In the genomic region with DNA sequence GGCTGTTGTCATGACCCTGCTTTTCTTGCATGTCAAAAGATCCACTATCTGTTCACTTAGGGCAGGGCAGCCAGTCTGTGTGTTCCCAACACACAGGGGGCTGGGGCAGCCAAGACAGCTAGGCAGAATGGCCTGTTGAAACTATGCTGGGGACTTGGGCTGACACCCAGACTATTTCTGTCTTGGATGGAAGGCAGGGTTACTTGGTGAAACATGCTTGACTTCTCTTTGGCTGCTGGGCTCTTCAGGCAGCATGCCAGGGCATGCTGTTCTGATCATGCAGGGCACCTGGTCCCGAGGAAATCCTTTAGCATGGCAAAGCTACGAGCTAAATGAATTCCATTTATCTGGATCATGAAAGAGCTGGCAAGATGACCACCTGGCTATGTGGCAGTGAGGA, we compare ENCODE assay signal across 13 mouse cellular contexts. TPM values are rescaled to one million over a fixed set of nuclear protein-coding genes. Genes with fewer than 3 reads are reported as not detected.
DNase-seq lines count a peak whose midpoint lies in the region; ATAC-seq and TF ChIP-seq lines count a peak whose summit lies in the region.
"Had no signal": no experiment of that assay in that cellular context is flagged by ENCODE, and none has a peak within 500 bp of the region (broad histone marks: within the 10 kb centered on the region; RNA-seq: fewer than 3 reads in every experiment).

No protein-coding gene starts in this region.

- no peaks in the 10 kb centered on the region for H3K4me1 ChIP-seq in forebrain, postnatal 0 days (ENCODE audit: insufficient read depth)
- H3K4me1 ChIP-seq in forebrain, embryonic 12.5 days: no peaks in the 10 kb centered on the region
- peaks cover 47% of the 10 kb centered on the region for H3K4me1 ChIP-seq in heart, embryonic 15.5 days (replicated peaks)
- H3K4me1 ChIP-seq: stomach, embryonic 15.5 days had no signal

- no peak overlapping the region for H3K9ac ChIP-seq in forebrain, postnatal 0 days
- no peak overlapping the region for H3K9ac ChIP-seq in forebrain, embryonic 12.5 days
- H3K9ac ChIP-seq in heart, embryonic 15.5 days: no peak overlapping the region
- H3K9ac ChIP-seq: liver, embryonic 12.5 days; stomach, embryonic 15.5 days had no signal

- peak; percentile 66 for ATAC-seq in forebrain, postnatal 0 days
- no peak for ATAC-seq in forebrain, embryonic 12.5 days (ENCODE audit: low FRiP score)
- peak; percentile 68 for ATAC-seq in heart, embryonic 15.5 days (replicated peaks; ENCODE audit: insufficient number of reproducible peaks, insufficient read depth, low FRiP score, low read depth)
- no peak for ATAC-seq in megakaryocyte, adult 5-6 weeks (ENCODE audit: poor library complexity, severe bottlenecking)
- ATAC-seq: forebrain, embryonic 14.5 days; liver, embryonic 12.5 days had no signal

- no peak overlapping the region for H3K27ac ChIP-seq in forebrain, postnatal 0 days (ENCODE audit: low read depth, low read length)
- no peak overlapping the region for H3K27ac ChIP-seq in forebrain, embryonic 12.5 days
- peak overlapping the region; percentile 78 for H3K27ac ChIP-seq in heart, embryonic 15.5 days
- H3K27ac ChIP-seq: liver, embryonic 12.5 days; stomach, embryonic 15.5 days had no signal

- H3K4me3 ChIP-seq in forebrain, postnatal 0 days (ENCODE audit: low read depth, low read length): no peak overlapping the region
- no peak overlapping the region for H3K4me3 ChIP-seq in forebrain, embryonic 12.5 days (replicated peaks)
- H3K4me3 ChIP-seq in heart, embryonic 15.5 days: no peak overlapping the region
- H3K4me3 ChIP-seq: liver, embryonic 12.5 days; stomach, embryonic 15.5 days had no signal

- no peaks in the 10 kb centered on the region for H3K9me3 ChIP-seq in forebrain, postnatal 0 days (ENCODE audit: low read length)
- H3K9me3 ChIP-seq in forebrain, embryonic 12.5 days: no peaks in the 10 kb centered on the region
- H3K9me3 ChIP-seq in heart, embryonic 15.5 days (replicated peaks): no peaks in the 10 kb centered on the region
- H3K9me3 ChIP-seq: liver, embryonic 12.5 days; stomach, embryonic 15.5 days had no signal

- peak; percentile 24 for DNase-seq in forebrain, postnatal 0 days
- DNase-seq in NIH3T3 (ENCODE audit: low read depth): peak; percentile 65
- peak; percentile 80 to 86 for DNase-seq in cerebellum, postnatal 25 days
- DNase-seq in testis, postnatal 14 days (ENCODE audit: low spot score): no peak
- DNase-seq in thymus, postnatal 10 days (ENCODE audit: low spot score in 2 of 2): no peak
- DNase-seq: midbrain, embryonic 14.5 days had no signal

- H3K36me3 ChIP-seq in forebrain, postnatal 0 days (ENCODE audit: insufficient read depth): peaks cover 7% of the 10 kb centered on the region; the same call in 1 of the 2 replicates
- H3K36me3 ChIP-seq in forebrain, embryonic 12.5 days (replicated peaks): peaks cover 33% of the 10 kb centered on the region
- no peaks in the 10 kb centered on the region for H3K36me3 ChIP-seq in heart, embryonic 15.5 days
- H3K36me3 ChIP-seq: stomach, embryonic 15.5 days had no signal

- H3K27me3 ChIP-seq in forebrain, postnatal 0 days (ENCODE audit: insufficient read depth, low read length): no peaks in the 10 kb centered on the region
- H3K27me3 ChIP-seq in forebrain, embryonic 12.5 days: no peaks in the 10 kb centered on the region
- no peaks in the 10 kb centered on the region for H3K27me3 ChIP-seq in heart, embryonic 15.5 days
- H3K27me3 ChIP-seq: liver, embryonic 12.5 days; stomach, embryonic 15.5 days had no signal

- H3K4me2 ChIP-seq in forebrain, postnatal 0 days (ENCODE audit: low read depth): no peak overlapping the region
- no peak overlapping the region for H3K4me2 ChIP-seq in forebrain, embryonic 12.5 days
- no peak overlapping the region for H3K4me2 ChIP-seq in heart, embryonic 15.5 days
- H3K4me2 ChIP-seq: liver, embryonic 12.5 days; stomach, embryonic 15.5 days had no signal

- TF ChIP-seq CTCF in forebrain, postnatal 0 days (IDR thresholded peaks at IDR 0.05; ENCODE audit: low read depth): no peak

- WGBS in forebrain, postnatal 0 days: 44% methylated on average over 2 of the region's 2 CpGs
- 87% methylated on average over 2 of the region's 2 CpGs for WGBS in forebrain, embryonic 12.5 days
- WGBS in heart, embryonic 15.5 days: 35% methylated on average over 2 of the region's 2 CpGs

RNA-seq across cellular contexts. Expression of a gene that starts 46.8 kb away (rescaled TPM):
- total RNA-seq in forebrain, postnatal 0 days (2014; rRNA removed): 10.1 and 10.2 TPM in 2 replicates
- polyA plus RNA-seq in forebrain, postnatal 0 days (2015; fragmentation: Nextera tagmentation; extraction: Ambion mirVana): 12.6 and 14.7 TPM in 2 replicates
- 1.8 and 2.0 TPM in 2 replicates for polyA plus RNA-seq in forebrain, embryonic 12.5 days (2016; fragmentation: Nextera tagmentation; extraction: Ambion mirVana)
- polyA plus RNA-seq in heart, embryonic 15.5 days (2015; fragmentation: Nextera tagmentation; extraction: Ambion mirVana): 0.16 and 0.36 TPM in 2 replicates
- total RNA-seq in megakaryocyte, adult 5-6 weeks (2015): not detected in 2 replicates
- total RNA-seq in megakaryocyte, adult 5-6 weeks (2017): not detected in 2 replicates
- total RNA-seq: common myeloid progenitor, adult 5-6 weeks had no signal

Comparison
In these comparisons a context has a peak if more than half of its experiments do, and no peak if none do; other contexts are left out.
1. ATAC-seq: peak in forebrain, postnatal 0 days (single experiment) and heart, embryonic 15.5 days (single experiment); none in forebrain, embryonic 12.5 days (single experiment) and megakaryocyte, adult 5-6 weeks (single experiment).
2. DNase-seq: peak in forebrain, postnatal 0 days (single experiment), NIH3T3 (single experiment) and cerebellum, postnatal 25 days (2 of 2); none in testis, postnatal 14 days (single experiment) and thymus, postnatal 10 days (0 of 2).